Mouse (Mus musculus) left cerebral cortex, adult 18-20 months (tissue): ENCODE data around the gene Plk5. TPM values are rescaled to one million over a fixed set of nuclear protein-coding genes. Genes with fewer than 3 reads are reported as not detected.
"Not testable (repeated sequence)": the region's sequence is repeated elsewhere in the genome, so short reads cannot be mapped to it uniquely, and the experiment has no call there.

ENCODE experiments used
- DNase-seq, 2 experiments: peaks; one replicate each; pipeline ENCODE4 v3.0.0; 2021 to 2022; ENCODE audit warnings: low spot score in 2 of 2, mixed read lengths in 1 of 2
- total RNA-seq, 2 experiments: library from RNA; stranded (reverse); gene quantifications; 2 replicates each; pipeline ENCODE4 v1.2.3; 2021

The Plk5 gene
- total RNA-seq, 2 experiments from 2014 or later, result 25.8 to 34.6 TPM

GRCm38 (mm10) chr10:80330084-80330483 lies 26.2 kb upstream of the Plk5 start:
- DNase-seq, result no peak

- no peak for DNase-seq
Observed at GRCm38 (mm10) chr10:80330888-80331287, 25.4 kb upstream of the Plk5 start.

GRCm38 (mm10) chr10:80331636-80332524 lies 24.4 kb upstream of the Plk5 start:
- DNase-seq, result no peak

GRCm38 (mm10) chr10:80332525-80332989 lies 23.7 kb upstream of the Plk5 start:
- DNase-seq, result no peak

DNA sequence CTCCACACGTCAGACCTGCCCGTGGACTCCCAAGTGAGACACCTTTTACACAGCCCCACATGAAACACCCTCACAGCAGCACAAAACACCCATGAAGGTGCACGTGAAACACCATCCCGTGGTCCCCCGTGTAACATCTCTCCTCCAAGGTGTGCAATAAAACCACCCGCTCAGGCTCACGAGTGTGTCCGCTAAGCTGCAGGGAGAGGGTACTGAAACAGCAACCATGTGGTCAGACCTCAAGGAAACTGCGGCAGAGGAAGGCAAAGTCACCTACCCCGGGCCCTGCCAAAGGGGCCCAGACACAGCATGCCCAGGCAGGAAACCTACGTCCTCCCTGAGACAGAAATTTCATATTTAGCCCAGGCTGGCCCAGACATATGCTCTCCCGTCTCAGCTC lies 20.0 kb upstream of the Plk5 start:
- DNase-seq, result no peak

DNA sequence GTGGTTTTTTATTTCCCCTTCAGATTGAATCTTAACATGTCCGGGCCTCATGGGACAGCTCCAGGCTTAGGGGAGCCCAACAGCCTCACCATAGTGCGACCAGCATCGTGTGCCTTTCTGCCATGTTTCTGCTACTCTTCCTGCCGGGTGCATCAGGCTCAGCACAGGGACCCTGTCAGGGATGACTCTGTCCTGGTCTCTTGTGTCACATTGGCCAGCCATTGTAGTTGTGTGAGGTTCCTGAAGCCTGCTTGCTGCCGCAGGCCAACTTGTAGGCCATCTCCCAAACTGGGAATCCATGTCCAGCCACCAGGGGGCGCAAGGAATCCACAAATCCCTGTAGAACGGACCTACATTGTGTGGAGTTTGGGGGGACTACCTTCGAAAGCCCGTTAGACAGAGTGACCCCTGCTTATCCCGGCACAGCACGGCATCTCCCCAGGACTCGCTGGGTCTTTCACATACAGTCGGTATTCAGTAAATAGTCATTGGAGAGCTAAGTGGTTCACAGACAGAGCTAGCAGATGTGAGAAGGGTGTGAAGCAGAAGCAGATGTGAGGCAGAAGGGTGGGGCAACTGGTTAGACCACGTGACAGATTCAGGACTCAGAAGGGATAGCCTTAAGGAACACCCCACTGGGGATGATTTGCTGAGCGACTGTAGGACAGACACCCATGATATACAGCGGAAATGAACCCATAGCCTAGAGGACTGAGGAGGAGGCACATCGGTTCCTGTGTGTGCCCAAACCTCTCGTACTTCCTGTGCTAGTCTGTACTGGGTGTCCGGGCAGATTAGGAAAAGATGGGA lies 16.1 kb upstream of the Plk5 start:
- DNase-seq, result peak; percentile 82 to 90

DNA sequence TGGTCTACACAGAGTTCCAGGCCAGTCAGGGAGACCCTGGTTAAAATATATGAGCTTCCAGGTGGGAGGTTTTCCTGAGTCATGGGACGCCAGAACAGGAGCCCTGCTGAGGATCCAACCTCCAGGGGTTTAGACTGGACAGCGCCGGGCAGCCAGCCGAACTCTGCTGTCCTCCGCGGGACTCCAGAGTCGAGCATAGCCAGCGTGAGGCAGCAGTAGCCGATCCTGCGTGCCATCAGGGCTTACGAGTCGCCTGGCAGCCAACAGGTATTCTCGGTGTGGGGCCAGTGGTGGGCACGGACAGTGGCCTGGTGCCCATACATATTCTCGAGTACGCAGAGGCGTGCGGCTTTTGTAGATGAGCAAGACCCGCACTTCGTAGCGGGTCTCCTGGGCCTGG lies 15.2 kb upstream of the Plk5 start:
- no peak for DNase-seq

DNA sequence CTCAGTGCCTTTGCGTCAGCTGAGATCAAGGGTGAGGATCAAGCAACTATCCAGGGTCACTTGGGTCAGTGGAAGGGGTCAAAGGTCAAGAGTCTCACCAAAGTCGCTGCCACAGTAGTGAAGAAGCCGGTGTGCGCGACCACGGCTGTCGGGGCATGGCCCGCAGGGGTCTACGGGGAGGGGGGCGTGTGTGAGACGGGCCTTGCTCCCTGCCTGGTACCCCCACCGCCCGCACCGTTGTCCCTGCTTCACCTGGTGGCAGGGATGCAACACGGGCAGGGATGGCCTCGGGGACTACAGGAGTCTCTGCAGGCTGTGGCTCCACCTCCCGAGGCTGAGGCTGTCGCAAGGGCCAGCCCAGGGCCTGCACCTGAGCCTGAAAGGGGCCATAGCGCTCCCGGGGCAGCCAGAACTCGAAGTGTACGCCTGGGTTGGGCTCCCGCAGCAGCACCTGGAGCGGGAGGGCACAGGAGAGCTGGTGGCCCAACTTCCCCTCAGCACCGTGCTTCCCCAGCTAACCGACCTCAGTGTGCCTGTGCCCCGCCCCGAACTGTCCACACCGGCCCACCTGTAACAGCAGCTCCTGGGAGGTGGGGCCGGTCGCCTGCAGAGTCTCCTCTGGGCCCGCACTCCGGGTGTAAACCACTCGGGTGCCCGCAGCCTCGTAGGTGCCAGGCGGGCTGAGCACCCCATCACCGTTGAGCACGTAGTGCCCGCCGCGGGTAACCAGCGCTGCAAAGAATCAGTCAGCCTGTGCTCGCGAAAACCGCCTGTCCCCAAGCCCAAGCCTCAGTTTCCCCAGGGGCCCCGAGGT lies 14.6 kb upstream of the Plk5 start:
- DNase-seq, result no peak

DNA sequence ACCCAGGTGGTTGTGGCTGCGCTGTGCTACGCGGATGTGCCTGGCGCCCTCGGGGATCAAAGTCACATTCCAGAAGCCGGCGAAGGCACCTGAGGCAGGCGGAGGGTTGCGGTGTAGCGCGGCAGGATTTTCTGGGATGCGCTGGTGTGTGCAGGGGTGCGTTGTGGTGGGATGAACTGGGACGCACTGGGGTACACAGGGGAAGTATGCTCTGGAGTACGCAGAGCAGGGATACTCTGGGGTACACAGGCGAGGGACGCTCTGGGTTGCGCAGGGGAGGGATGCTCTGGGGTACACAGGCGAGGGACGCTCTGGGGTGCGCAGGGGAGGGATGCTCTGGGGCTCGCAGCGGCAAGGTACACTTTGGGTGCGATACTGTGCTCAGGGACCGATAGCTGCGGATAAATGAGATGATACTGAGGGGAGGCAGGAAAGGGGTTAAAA lies 13.9 kb upstream of the Plk5 start:
- DNase-seq, result no peak

DNA sequence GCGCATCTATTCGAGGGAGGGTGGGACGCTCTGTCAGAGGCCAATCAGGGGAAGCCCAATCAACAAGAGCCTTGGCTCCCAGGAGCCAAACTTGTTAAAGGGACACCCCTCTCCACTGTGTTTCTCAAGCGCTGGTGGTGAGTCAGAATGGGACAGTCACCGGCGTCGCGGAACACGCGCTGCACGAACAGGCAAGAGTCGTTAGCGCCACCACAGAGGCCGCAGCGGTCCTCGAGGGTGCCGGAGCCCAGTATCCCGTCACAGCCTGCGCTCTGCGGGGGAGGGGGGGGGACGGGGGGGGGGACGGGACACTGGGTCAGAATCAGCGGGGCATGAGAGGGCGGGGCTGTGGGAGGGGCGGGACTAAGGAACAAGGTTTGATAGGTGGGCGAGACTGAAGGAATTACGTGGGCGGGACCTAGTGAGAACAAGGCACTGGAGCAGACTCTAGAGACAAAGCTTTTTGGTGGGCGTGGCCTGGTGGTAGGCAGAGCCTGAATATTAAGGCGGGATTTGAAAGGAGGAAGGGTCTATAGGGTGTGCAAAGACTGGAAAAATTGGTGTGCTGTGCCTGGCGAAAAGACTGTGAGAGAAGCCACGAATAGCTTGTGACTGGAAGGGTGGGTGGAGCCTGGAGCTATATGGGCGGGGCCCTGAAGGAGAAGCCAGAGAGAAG lies 13.4 kb upstream of the Plk5 start:
- no peak for DNase-seq

- no peak for DNase-seq
Observed at GRCm38 (mm10) chr10:80343425-80343895, 12.8 kb upstream of the Plk5 start.

DNA sequence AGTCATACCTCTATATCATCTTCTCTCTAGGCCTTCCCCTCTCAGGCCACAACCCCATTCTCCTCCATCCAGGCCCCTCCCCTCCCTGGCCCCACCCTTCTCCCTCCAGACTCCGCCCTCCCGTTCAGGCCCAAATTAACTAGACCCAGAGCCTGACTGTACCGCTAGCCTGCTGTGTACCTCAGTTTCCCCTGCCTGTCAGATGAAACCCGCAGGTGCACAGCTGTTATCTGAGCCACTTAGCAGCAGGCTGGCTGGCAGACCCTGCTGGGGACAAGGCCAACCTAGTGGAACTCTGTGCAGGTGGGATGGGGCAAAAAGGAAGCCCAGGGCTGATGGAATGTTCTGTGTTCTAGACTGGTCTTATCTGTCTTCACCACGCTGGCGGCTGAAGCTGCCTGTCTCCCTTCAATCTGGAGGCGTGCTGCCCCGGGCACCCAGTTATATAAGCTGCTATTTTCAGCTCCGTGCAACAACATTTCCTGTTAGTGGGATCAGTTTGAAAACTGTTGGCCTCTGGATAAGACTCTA lies 12.1 kb upstream of the Plk5 start:
- no peak for DNase-seq

DNA sequence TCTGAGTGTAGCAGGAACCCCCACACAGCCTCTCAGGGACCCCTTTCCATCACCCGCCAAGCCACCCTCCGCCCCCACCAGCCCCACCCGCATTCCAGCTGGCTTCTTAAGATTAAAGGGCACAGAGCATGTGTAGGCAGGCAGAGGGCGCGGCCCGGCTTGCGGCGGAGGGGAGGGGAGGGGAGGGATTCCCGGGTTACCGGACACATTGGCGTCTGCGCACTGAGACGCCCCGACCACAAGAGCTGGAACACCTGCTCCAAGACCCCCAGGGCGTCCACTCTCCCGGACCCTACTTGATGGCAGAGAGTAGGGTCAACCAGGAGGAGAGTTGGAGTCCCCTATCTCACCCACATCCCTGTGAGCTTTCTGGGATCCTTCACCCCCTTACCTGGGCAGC lies 11.1 kb upstream of the Plk5 start:
- no peak for DNase-seq

- not testable (repeated sequence) for DNase-seq
Observed at GRCm38 (mm10) chr10:80345929-80346328, 10.3 kb upstream of the Plk5 start.

DNA sequence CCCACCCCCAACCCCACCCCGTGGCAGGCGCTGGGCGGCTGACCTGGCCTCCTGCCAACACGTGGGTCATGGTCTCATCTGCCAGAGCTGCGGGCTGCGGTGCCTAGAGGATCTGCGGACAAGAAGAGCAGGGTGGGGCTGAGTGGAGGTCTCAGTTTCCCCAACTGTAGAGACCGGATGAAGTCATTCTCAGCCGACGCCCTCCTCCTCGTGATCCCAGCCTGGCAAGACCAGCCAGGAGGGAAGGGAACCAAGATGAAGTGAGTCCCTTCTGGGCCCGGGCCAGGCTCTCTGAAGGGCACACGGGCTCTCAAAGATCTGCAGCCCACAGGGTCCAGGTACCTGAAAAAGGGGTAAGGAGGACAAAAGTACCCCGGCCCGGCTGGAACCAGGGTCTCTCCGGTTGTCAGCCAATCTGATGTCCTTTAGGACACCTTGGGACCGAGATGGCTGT lies 8.7 kb upstream of the Plk5 start:
- no peak for DNase-seq

- peak in 1 of 2 experiments; percentile 27 for DNase-seq
Observed at GRCm38 (mm10) chr10:80348244-80348781, 7.9 kb upstream of the Plk5 start, which contains the start of gene Adamtsl5. TSS of gene Adamtsl5 (minus strand) at chr10:80348412.

DNA sequence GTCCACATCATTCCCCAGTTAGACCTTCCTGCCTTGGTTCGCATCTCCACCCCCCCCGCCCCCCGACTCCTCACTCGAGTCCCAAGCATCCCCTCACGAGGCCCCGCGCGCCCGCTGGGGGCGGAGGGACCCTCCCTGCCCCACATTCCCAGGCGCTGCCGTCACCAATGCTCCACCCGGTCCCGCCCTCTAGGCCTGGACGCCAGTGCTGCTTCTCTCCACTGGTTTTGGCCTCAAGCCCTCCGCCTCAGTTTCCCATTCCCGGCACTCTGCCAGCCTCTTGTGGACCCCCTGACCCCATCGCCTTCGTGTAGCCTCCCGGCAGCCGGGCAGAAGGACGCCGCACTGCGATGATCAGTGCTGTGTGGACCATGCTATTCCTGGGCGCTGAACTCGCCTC lies 7.3 kb upstream of the Plk5 start:
- no peak for DNase-seq

DNA sequence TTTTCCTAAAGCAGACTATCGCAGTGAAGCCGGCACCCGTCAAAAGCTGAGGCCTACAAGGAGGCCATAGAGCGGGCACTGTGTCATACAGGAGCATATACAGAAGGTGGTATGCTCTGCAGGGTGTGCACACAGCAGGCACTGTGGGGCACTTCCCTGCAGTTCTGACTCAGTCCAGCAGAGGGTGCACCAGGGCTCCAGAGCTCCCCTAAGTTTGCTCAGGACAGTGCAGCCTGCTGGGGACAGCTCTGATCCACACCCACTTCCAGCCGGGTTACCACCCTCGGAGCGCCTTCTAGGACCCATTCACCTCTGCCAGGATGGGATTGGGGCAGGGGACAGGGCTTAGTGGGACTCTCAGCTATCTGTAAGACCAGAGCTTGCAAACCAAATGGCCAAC lies 6.0 kb upstream of the Plk5 start:
- DNase-seq, result peak; percentile 82 to 92

- DNase-seq, result no peak
Observed at GRCm38 (mm10) chr10:80351896-80352295, 4.4 kb upstream of the Plk5 start.

- no peak for DNase-seq
Observed at GRCm38 (mm10) chr10:80352727-80353126, 3.5 kb upstream of the Plk5 start.
